Mouse (Mus musculus): ENCODE data around the gene Pusl1. TPM values are rescaled to one million over a fixed set of nuclear protein-coding genes. Genes with fewer than 3 reads are reported as not detected.

Pusl1 gene
- polyA plus RNA-seq, 1 experiment from 2014 or later: 28.7 TPM

DNA sequence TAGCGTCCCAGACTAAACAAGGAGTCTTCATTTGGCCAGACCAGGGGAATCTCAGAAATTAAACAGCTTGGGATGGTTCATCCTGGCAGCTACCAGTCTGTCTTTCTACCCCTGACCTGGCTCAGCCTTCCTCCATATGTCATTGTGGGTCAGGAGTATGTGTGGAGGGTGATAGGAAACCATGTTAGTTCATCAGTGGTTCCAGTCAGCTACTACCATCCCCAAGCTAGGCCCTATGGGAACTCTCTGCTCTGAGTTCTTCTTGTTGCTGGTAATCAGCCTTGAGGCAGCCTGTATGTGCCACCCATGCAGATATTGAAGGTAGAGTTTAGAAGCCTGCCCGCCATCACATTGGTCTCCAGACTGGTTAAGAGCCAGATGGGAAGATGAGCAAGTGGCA, 6.7 kb upstream of the Pusl1 start:
- Histone ChIP-seq H3K9me3 (replicated peaks) (no peaks in the 10 kb centered on the region), H3K27me3 (no peaks in the 10 kb centered on the region), H3K4me1 (replicated peaks) (peaks cover 33% of the 10 kb centered on the region), H3K27ac (no peak overlapping the region), H3K4me2 (no peak overlapping the region), H3K4me3 (no peak overlapping the region), H3K36me3 (peaks cover 26% of the 10 kb centered on the region), H3K9ac (no peak overlapping the region)
- ATAC-seq (replicated peaks; ENCODE audit: insufficient number of reproducible peaks, insufficient read depth, low FRiP score, low read depth): no peak
- 100% methylated on average over 2 of the region's 2 CpGs for WGBS

DNA sequence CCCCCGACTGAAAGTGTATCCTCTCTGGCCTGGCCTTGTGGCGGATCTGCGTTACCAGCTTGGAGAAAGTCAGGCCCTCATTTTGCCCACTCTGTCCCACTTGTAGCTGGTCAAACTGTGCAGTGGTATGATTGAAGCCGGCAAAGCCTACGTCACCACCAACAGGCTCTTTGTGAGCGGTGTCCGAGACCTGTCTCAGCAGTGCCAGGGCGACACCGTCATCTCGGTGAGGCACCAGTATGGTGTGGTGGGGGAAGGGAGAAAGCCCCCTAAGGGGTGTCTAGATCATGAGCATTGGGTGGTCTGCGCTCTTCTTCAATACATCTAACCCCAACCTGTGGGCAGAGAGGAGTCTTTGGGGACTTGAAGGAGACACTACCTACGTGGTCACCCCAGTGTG, 4.9 kb upstream of the Pusl1 start:
- Histone ChIP-seq H3K4me3 (no peak overlapping the region), H3K9ac (no peak overlapping the region), H3K9me3 (replicated peaks) (no peaks in the 10 kb centered on the region), H3K36me3 (peaks cover 14% of the 10 kb centered on the region), H3K4me2 (no peak overlapping the region), H3K27ac (no peak overlapping the region), H3K27me3 (no peaks in the 10 kb centered on the region), H3K4me1 (replicated peaks) (peaks cover 38% of the 10 kb centered on the region)
- WGBS: 97% methylated on average over 12 of the region's 12 CpGs
- no peak for ATAC-seq (replicated peaks; ENCODE audit: insufficient number of reproducible peaks, insufficient read depth, low FRiP score, low read depth)

DNA sequence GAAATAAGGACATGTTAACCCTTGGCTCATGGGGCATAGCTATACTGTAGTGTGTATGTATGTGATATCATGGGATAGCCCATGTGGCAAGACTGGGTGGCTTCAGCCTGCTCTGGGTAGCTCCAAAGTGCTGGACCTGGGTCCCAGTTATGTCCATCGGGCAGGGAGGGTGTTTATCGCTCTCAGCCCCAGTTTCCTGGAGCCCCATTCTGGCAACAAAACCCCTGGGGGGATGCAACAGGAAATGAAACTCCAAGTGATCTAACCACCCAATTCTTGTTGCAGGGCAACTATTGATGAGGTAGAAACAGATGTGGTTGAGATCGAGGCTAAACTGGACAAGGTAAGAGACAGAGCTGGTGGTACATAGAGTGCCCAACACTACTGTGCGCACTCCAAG, 4.2 kb upstream of the Pusl1 start:
- Histone ChIP-seq H3K36me3 (peaks cover 14% of the 10 kb centered on the region), H3K27me3 (no peaks in the 10 kb centered on the region), H3K9ac (no peak overlapping the region), H3K9me3 (replicated peaks) (no peaks in the 10 kb centered on the region), H3K4me1 (replicated peaks) (peaks cover 35% of the 10 kb centered on the region), H3K27ac (no peak overlapping the region), H3K4me3 (no peak overlapping the region), H3K4me2 (no peak overlapping the region)
- 93% methylated on average over 4 of the region's 4 CpGs for WGBS
- no peak for ATAC-seq (replicated peaks; ENCODE audit: insufficient number of reproducible peaks, insufficient read depth, low FRiP score, low read depth)

DNA sequence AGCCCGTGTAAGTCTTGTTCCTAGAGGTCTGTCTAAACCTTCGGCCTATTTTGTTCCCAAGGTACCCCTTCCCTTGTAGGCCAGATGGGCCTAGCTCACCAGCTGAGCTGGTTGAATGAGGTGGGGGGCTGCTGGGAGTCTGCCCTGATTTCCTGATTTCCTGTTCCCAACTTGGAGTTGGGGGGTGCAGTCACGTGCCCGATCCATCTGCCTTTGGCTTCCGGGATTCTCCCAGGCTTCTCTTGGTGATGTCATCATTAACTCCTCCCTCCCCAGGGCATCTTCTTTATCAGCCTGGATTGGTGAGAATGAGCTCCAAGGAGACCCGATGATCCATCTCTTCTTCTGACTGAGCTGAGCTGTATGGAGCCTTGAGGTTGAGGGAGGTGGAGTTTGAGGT, 3.6 kb upstream of the Pusl1 start:
- H3K4me2 ChIP-seq: peak overlapping the region; percentile 5; the same call in 1 of the 2 replicates
- H3K4me3 ChIP-seq: no peak overlapping the region
- 33% methylated on average over 6 of the region's 6 CpGs for WGBS
- H3K36me3 ChIP-seq: peaks cover 14% of the 10 kb centered on the region
- H3K27me3 ChIP-seq: no peaks in the 10 kb centered on the region
- peaks cover 39% of the 10 kb centered on the region for H3K4me1 ChIP-seq (replicated peaks)
- H3K9me3 ChIP-seq (replicated peaks): no peaks in the 10 kb centered on the region
- 0 out of 2 replicates have a peak overlapping the region, but pooled peaks have one; percentile 0 for H3K27ac ChIP-seq
- ATAC-seq (replicated peaks; ENCODE audit: insufficient number of reproducible peaks, insufficient read depth, low FRiP score, low read depth): no peak
- H3K9ac ChIP-seq: no peak overlapping the region

DNA sequence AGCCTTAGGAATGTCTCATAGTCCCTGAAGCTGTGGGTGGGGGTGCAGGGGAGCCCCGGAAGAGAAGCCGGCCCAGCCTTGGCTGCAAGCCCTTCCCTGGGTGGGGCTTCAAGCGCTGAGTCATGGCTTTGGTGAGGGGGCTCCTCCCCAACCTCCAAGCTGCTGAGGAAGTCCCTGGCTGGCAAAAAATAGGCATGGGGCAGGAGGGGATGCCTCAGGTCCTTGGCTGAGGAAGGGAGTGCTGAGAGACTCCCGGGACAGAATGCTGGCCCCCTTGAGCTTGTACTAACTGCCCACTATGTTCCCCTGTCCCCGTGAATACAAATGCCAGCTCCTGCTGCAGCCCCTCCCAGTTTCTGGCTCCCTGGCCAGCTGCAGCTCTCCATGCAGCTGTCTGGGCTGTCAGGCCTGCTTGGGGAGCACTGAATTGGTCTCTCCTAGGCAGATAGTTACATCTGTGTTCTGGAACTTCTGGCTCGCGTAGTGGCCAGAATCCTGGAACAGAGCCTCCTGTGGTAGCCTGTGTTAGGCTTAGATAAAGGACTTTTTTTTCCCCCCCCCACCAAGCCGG, 2.8 kb upstream of the Pusl1 start:
- ATAC-seq (replicated peaks; ENCODE audit: insufficient number of reproducible peaks, insufficient read depth, low FRiP score, low read depth): no peak
- H3K27me3 ChIP-seq: no peaks in the 10 kb centered on the region
- 19% methylated on average over 8 of the region's 8 CpGs for WGBS
- peaks cover 8% of the 10 kb centered on the region for H3K36me3 ChIP-seq
- H3K27ac ChIP-seq: peak overlapping the region; percentile 0; the same call in 1 of the 2 replicates
- peaks cover 41% of the 10 kb centered on the region for H3K4me1 ChIP-seq (replicated peaks)
- no peak overlapping the region for H3K9ac ChIP-seq
- H3K4me3 ChIP-seq: peak overlapping the region; percentile 14
- H3K9me3 ChIP-seq (replicated peaks): no peaks in the 10 kb centered on the region
- H3K4me2 ChIP-seq: peak overlapping the region; percentile 93

DNA sequence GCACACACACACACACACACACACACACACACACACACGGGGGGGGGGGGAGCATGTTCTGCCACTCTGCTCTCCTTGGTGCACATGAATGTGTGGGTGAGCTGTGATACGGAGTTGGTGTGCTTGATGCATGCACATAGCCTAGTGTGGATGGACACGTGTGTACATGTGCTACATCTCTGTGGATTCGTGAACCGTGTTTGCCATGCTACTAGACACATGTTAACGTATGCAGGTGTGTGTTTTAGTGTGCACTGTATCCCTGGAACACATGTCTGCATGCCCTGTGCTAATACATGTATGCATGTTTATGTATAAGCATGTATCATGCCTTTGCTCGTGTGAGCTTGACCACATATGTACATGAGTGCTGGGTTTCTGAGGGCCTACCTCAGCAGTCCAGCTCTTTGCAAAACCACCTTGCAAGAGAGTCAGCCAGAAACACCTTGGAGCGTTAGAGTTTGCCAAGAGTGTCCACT, 1.7 kb upstream of the Pusl1 start:
- H3K27ac ChIP-seq: no peak overlapping the region
- H3K4me1 ChIP-seq (replicated peaks): peaks cover 41% of the 10 kb centered on the region
- no peak for ATAC-seq (replicated peaks; ENCODE audit: insufficient number of reproducible peaks, insufficient read depth, low FRiP score, low read depth)
- 69% methylated on average over 8 of the region's 8 CpGs for WGBS
- 0 out of 2 replicates have a peak overlapping the region, but pooled peaks have one; percentile 93 for H3K9ac ChIP-seq
- peak overlapping the region; percentile 88 for H3K4me3 ChIP-seq
- no peaks in the 10 kb centered on the region for H3K27me3 ChIP-seq
- no peaks in the 10 kb centered on the region for H3K9me3 ChIP-seq (replicated peaks)
- H3K36me3 ChIP-seq: peaks cover 18% of the 10 kb centered on the region
- H3K4me2 ChIP-seq: peak overlapping the region; percentile 93

DNA sequence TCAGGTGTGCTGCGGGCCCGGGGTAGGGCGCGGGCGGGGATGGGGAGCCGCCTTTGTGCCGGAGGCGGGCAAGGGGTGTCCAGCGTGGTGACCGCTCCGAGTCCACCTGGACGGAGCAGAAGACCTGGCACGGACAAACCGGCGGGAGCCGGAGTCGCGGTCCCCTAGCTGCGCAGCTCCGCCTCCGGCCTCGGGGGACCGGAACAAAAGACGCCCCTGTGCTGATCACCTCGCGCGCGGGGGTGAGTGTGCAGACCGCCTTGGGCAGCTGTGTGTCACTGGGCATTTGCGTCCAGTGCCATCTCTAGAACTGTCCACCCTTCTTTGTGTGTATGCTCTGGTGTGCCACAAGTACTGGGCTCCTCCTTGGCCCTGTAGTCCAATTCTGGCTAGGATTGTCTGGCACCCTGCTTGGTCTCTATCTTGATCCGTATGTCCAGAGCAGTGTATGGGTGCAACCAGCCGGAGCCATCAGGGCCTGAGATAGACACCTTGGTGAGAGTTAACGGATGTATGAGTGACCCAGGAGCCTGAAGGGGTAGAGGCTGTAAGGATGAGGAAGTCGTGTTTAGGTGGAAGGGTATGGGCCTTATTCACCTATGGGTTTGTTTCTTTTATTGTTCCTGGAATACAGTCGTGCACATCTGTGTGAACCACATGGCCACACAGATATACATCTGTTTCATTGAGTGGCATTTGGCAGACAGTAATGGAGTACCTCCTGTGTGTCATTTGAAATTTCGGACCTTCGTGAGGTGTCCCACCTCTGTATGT, 1.0 kb upstream of the Pusl1 start:
- Histone ChIP-seq H3K4me3 (peak overlapping the region; percentile 88), H3K9ac (peak overlapping the region; percentile 93), H3K27me3 (no peaks in the 10 kb centered on the region), H3K36me3 (peaks cover 24% of the 10 kb centered on the region), H3K4me1 (replicated peaks) (peaks cover 41% of the 10 kb centered on the region), H3K27ac (peak overlapping the region; percentile 99), H3K4me2 (peak overlapping the region; percentile 93), H3K9me3 (replicated peaks) (no peaks in the 10 kb centered on the region)
- peak; percentile 15; the same call in 1 of the 2 replicates for ATAC-seq (replicated peaks; ENCODE audit: insufficient number of reproducible peaks, insufficient read depth, low FRiP score, low read depth)
- 5% methylated on average over 37 of the region's 37 CpGs for WGBS

DNA sequence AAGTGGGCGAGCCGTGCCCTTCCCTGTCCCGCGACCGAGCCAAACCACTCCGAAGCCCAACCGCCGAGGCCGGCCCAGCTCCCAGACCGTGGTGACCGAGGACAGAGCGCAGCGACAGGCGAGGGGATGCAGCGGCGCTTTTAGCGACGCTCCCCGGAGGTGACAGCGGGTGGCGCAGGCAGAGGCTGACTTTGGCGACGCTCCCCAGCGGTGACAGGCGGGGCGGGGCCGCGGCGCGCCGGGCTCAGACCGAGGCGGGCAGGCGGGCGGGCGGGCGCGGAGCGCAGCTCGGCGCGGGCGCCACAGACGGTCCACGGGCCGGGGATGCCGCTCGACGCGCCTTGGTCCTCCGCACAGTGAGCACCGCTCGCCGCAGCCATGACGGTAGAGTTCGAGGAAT, 436 bp upstream of the Pusl1 start:
- ATAC-seq (replicated peaks; ENCODE audit: insufficient number of reproducible peaks, insufficient read depth, low FRiP score, low read depth): peak; percentile 89
- whole genome bisulfite sequencing: under 1% methylated on average over 53 of the region's 56 CpGs
- no peaks in the 10 kb centered on the region for H3K9me3 ChIP-seq (replicated peaks)

DNA sequence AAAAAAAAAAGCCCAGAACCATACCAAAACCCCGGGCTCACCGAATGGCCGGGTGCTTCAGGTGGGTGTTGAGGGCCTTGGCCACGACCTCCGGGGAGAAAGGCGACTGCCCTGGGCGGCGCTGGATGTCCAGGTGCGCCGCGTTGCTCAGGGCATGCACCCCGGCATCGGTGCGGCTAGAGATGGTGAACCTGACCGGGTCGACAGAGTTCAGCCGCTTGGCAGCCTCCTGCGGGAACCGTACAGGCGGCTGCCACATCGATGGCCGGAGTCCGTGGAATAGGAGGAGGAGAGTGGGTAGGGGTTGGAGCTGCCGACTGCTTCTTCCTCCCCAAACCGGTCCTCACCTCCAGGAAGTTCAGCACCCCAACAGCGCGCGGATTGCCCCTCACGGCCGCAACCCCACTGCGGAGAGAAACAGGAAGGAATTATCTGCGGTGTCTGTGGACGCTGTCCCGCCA, 540 bp downstream of the Pusl1 start:
- Histone ChIP-seq H3K4me2 (peak overlapping the region; percentile 93), H3K27ac (no peak overlapping the region), H3K36me3 (peaks cover 35% of the 10 kb centered on the region), H3K4me3 (peak overlapping the region; percentile 88), H3K27me3 (no peaks in the 10 kb centered on the region), H3K9ac (peak overlapping the region; percentile 93), H3K9me3 (replicated peaks) (no peaks in the 10 kb centered on the region), H3K4me1 (replicated peaks) (peaks cover 41% of the 10 kb centered on the region)
- ATAC-seq (replicated peaks; ENCODE audit: insufficient number of reproducible peaks, insufficient read depth, low FRiP score, low read depth): no peak
- WGBS: under 1% methylated on average over 34 of the region's 34 CpGs

More for the DNA sequence above, 436 bp upstream of the Pusl1 start:
- peak overlapping the region; percentile 99 for H3K27ac ChIP-seq
- H3K36me3 ChIP-seq: peaks cover 29% of the 10 kb centered on the region
- H3K4me3 ChIP-seq: peak overlapping the region; percentile 88
- no peaks in the 10 kb centered on the region for H3K27me3 ChIP-seq
- peak overlapping the region; percentile 93 for H3K4me2 ChIP-seq
- peaks cover 41% of the 10 kb centered on the region for H3K4me1 ChIP-seq (replicated peaks)
- peak overlapping the region; percentile 93 for H3K9ac ChIP-seq

DNA sequence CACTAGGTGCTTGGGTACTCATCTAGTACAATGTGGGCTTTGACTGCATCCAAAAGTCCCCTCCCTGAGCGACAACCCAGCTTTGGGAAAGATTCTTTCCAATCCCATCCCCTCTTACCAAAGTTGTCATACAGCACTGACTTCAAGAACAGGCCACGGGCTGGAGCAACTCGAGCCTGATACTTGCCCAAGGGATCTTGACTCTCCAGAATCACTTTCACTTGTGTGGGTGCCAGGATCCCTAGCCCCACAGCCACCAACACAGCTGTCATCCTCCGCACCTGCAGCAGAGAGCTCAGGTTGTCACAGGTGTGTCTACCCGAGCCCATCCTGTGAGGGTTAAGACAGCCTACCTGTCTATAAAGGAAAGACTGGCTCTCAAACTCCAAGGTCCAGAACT, 2.3 kb downstream of the Pusl1 start:
- no peak overlapping the region for H3K4me2 ChIP-seq
- no peak overlapping the region for H3K4me3 ChIP-seq
- no peaks in the 10 kb centered on the region for H3K27me3 ChIP-seq
- no peaks in the 10 kb centered on the region for H3K9me3 ChIP-seq (replicated peaks)
- H3K27ac ChIP-seq: no peak overlapping the region
- no peak overlapping the region for H3K9ac ChIP-seq
- no peak for ATAC-seq (replicated peaks; ENCODE audit: insufficient number of reproducible peaks, insufficient read depth, low FRiP score, low read depth)
- H3K4me1 ChIP-seq (replicated peaks): peaks cover 28% of the 10 kb centered on the region
- WGBS: 81% methylated on average over 5 of the region's 5 CpGs
- peaks cover 47% of the 10 kb centered on the region for H3K36me3 ChIP-seq

DNA sequence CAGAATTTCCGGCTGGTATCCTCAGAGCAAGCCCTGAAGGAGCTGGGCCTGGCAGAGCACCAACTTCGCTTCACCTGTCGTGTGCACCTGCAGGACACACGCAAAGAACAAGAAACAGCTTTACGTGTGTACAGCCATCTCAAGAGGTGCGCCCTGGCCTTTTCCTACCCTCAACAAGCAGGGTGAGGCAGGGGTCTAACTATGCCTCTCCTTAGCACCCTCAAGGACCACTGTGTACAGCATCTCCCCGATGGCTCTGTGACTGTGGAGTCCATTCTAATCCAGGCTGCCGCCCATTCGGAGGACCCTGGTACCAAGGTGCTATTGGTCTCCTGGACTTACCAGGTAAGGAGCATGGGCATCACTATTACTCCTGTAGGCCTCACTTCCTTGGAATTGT, 3.4 kb downstream of the Pusl1 start:
- H3K4me2 ChIP-seq: no peak overlapping the region
- H3K9ac ChIP-seq: no peak overlapping the region
- peaks cover 47% of the 10 kb centered on the region for H3K36me3 ChIP-seq

More for the DNA sequence above, 3.4 kb downstream of the Pusl1 start:
- peaks cover 18% of the 10 kb centered on the region for H3K4me1 ChIP-seq (replicated peaks)
- H3K27me3 ChIP-seq: no peaks in the 10 kb centered on the region
- no peak overlapping the region for H3K4me3 ChIP-seq
- H3K9me3 ChIP-seq (replicated peaks): no peaks in the 10 kb centered on the region
- ATAC-seq (replicated peaks; ENCODE audit: insufficient number of reproducible peaks, insufficient read depth, low FRiP score, low read depth): no peak
- WGBS: 90% methylated on average over 9 of the region's 9 CpGs
- no peak overlapping the region for H3K27ac ChIP-seq

Measured in heart, embryonic 15.5 days (tissue).